Mouse (Mus musculus): ENCODE data around the gene Txnrd3.

The Txnrd3 gene

DNA sequence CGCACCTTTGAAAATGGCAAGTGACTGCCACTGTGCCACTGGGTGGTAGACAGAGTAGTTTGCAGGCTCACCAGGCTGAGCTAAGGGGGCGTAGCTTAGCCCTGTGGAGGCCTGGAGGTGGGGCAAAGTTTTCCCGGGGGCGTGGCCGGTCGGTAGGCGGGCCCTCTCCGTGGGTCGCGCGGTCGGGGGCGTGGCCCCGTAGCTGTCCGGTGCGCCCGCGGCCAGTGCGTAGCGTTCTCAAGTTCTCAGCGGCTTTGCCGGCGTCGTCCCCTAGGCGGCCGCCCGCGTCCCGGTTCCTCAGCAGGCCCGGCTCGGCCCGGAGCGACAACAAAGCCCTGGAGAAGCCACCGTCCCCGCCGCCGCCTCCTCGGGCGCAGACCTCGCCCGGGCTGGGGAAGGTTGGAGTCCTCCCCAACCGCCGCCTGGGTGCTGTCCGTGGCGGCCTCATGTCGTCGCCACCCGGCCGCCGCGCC lies at the start of gene Txnrd3:
Gene Txnrd3 (plus strand): TSS at position 191 of the 473 bp plus-strand sequence.
- DNase-seq (ENCODE audit: low spot score) = peak; percentile 98

DNA sequence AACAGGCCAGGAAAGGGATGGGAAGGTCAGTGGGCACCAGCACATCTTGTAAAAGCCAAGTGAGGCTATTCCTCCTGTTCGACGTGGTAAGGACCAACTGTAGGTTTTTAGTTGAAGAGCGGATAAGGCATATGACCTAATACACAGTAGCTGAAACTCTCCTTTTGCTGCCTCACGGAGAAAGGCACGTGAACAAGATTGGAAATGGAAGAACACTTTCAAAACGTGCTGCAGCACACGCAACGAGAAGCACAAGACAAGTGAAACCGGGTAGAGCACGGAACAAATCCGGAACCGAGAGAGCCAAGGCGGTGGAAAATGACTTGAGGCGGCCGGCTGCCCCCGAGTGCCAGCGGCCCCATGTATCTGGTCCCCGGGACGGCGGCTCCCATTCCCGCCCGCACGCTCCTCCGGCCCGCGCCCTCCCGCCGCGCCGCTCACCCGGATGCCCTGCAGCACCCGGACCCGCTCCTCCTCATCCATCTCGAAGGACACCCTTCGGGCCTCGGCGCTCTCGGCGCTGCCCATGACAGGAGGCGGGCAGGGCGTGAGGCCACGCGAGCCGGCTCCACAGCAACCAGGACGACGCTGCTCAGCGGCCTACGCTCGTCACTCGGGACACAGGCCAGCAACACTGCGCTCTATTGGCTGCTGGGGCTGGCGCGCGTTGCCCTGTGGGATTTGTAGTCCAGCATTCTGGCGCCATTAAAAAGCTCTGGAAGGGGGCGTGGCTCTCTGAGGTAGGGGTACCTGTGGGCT lies 48.6 kb upstream of the Txnrd3 start, which contains the start of gene Chchd6:
Gene Chchd6 (minus strand): TSS at position 635 of the 759 bp plus-strand sequence.
- peak; percentile 96 for DNase-seq (ENCODE audit: low spot score)

DNA sequence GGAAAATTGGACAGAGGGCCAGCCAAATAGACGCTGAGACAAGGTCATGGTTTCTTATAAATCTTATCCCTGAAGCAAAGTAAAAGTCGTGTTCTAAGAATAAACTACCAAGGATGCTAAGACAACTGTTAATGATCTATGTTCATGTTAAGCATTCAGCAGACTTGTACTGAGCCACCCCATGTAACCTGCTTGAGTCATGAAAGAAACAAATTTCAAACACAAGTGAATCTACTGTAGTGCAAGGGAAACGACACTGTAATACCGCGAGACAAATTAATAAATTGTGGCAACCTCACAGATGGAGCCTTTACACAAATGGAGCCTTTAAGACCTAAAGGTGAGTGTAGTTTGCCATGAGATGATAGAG lies 48.0 kb upstream of the Txnrd3 start:
- DNase-seq (ENCODE audit: low spot score) = no peak

DNA sequence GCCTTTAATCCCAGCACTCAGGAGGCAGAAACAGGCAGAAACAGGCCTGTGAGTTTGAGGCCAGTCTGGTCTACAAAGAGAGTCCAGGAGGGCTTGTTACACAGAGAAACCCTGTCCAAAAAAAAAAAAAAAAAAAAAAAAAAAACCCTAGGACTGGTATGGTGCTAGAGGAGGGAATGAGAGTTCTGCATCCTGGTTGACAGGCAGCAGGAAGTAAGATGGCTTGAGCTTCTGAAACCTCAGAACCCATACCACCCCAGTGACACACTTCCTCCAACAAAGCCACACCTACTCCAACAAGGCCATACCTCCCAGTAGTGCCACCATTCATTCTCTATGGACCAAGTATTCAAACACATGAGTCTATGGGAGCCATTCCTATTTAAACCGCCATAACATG lies 47.3 kb upstream of the Txnrd3 start:
- DNase-seq (ENCODE audit: low spot score) = no peak

DNA sequence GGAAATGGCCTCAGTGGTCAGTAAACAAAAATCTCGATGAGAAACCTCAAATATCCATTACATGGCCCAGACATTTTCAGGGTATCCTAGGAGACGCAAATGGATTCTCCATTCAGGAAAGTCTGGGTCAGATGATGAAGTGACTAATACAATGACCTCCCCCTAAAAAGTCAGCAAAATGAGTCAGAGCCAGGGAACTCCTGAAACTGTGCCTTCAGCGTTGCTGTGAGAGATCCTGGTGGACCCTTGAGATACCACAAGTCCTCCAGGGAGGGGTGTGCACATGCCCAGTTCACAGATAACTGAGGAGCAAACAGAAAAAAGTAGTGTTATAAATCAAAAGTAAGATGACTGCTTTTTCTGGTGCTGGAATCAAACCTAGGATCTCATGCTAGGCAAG lies 37.7 kb upstream of the Txnrd3 start:
- no peak for DNase-seq (ENCODE audit: low spot score)

DNA sequence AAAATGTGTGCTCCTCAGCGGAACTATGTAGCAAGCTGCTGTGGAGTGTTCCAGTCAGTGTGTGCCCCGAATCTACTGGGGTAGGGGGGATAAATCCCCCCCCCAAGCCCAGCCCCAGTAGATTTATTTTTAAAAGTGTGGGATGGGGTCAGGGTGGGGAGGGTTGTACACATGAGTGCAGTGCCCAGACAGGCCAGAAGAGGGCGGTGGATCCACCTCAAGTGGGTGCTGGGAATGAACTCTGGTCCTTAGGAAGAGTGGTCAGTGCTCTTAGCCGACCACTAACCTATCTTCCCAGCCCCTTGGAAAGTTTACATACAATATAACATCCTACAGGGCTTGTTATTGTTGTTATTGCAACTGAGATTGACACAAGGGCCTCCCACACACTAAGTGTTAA lies 35.8 kb upstream of the Txnrd3 start:
- peak; percentile 53 for DNase-seq (ENCODE audit: low spot score)

DNA sequence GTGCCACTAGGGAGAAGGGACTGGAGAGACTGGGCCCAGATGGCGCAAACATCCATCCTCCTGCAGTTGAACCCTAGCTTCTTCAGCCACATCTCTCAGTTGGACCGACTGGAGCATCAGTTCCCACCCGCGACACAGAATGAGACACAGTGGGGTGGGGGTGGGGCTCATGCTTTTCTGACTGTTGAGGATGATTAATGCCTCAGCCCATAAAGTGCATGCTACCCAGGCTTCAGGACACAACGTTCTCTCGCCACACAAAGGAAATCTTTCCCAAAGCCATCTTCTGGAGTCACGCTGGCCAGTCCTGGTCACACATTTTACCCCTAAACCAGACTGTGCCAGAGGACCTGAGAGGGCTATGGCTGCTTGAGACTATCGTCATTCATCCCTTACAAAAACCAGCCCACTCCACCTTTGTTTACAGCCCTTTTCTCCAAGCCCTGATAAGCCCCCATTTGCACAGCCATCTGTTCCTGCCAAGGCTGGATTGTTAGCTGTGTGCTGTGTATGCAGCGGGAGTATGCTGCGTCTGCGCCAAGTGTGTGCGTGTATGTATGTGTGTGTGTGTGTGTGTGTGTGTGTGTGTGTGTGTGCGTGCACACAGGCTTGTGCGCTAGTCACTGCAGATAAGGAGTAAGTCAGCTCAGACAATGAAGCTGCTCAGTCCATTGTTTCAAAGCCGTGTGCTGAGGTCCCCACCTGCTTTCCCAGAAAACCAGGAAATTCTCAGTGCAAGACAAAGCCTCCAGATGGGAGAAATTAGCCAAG lies 30.3 kb upstream of the Txnrd3 start:
- no peak for DNase-seq (ENCODE audit: low spot score)

DNA sequence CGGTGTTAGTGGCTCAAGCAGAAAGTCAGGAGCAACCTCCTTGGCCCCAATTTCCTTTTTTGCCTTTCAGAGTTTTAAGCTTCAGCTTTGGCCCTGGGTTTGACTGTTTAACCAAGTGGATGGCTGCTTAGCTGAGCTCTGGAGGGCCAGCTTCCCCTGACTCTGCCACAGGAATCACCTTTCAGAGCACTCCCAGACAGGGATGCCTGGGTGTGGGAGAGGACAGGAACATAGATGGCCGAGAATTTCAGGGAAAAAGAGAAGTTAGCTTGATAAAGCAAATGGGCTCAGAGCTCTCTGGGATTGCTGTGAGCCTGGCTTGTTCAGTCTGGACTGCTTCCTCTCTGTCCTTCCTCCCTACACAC lies 29.7 kb upstream of the Txnrd3 start:
- DNase-seq (ENCODE audit: low spot score) = no peak

DNA sequence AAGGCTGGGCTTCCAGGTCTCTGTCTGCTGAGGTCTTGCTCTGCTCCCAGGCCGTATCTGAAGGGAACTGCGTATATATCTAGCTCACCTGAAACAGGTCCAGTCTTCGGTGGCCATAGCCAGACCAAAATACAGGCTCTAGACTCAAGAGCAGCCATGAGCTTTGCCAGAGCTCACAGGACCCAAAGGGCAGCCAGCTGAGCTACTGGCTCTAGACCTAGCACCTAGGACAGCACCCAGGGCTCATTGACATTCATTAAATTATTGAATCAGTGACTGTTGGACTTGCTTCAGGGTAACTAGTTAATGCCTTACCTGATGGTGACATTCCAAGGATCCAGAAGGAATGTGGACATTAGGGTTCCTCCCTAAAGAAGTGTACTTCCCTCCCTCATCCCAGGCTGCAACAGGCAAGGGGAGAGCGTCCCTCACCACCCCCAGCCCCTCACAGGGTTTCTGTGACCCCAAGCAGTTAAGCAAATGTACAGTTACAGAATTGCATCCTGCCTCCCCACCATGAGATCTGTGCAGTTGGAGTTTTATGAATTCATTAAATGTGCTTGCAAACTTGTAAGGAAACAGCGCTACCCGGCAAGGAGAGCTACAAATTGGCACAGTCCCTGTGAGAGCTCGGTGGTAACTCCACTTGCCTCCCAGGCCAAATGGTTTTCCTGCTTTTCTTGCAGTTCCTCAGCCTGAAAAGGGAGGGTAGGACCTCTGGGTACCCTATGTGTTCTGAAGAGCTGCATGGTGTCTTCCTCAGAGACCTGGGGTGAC lies 29.0 kb upstream of the Txnrd3 start:
- DNase-seq (ENCODE audit: low spot score) = no peak

DNA sequence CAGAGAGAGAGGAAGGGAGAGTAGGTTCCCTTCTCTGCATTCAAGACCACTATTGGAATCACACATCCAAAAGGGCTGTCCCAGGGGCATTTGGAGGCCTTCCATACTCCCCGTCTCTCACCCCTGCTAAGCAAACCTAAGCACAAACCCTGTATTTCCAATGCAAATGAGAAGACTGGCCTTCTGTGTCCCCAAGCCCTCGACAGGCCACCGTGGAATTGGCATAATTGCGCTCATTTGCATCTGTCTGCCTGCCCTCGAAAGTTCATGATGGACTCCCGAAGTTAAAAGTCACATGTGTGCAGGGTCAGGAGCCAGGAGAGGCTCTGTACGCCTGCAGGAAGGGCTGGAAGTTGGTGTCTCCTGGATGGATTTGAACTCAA lies 28.4 kb upstream of the Txnrd3 start:
- no peak for DNase-seq (ENCODE audit: low spot score)

DNA sequence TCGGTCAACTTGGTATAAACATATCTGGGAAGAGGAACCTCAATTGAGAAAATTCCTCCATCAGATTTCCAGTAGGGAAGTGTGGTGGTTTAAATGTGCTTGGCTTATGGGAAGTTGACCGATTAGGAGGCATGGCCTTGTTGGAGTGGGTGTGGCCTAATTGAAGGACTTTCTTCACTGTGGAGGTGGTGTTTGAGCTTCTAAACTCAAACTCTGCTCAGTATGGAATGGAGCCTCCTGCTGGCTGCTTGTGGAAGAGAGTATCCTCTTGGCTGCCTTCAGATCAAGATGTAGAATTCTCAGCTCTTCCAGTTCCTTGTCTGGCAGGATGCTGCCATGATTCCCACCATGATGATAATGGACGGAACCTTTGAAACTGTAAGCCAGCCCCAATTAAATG lies 21.1 kb upstream of the Txnrd3 start:
- DNase-seq (ENCODE audit: low spot score) = no peak

DNA sequence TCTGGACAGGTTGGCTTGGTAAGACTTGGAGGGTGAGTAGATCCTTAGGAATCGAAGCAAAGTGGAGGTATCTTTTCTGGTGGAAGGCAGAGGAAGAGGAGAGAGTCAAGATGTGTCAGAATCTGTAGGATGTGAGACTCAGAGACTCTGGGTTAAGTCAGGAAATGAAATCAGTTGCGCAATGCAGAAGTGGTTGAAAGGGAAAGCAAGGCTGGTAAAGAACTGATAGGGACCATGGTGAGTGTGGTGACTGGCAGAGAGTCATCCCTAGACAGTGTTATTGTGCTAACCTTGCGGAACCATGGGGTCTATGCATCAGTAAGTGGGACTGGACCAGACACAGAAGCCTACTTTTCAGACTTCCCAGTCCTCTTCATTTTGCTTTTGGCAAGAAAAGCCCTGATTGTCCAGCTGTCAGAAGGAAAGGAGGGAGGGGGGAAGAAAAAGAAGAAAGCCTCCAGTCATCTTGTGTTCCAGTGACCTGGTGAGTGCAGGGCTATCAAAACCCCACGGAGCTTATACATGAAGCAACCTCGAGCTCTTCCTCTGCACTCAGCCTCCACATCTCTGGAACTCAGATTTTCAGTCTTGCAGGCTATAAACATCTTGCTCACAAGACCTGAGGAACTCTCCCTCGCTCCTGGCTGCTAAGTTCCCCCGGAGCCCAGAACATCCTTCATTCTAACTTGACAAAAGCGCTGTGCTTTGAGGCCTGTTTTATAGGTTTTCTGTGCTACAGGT lies 15.6 kb upstream of the Txnrd3 start:
- DNase-seq (ENCODE audit: low spot score) = no peak

DNA sequence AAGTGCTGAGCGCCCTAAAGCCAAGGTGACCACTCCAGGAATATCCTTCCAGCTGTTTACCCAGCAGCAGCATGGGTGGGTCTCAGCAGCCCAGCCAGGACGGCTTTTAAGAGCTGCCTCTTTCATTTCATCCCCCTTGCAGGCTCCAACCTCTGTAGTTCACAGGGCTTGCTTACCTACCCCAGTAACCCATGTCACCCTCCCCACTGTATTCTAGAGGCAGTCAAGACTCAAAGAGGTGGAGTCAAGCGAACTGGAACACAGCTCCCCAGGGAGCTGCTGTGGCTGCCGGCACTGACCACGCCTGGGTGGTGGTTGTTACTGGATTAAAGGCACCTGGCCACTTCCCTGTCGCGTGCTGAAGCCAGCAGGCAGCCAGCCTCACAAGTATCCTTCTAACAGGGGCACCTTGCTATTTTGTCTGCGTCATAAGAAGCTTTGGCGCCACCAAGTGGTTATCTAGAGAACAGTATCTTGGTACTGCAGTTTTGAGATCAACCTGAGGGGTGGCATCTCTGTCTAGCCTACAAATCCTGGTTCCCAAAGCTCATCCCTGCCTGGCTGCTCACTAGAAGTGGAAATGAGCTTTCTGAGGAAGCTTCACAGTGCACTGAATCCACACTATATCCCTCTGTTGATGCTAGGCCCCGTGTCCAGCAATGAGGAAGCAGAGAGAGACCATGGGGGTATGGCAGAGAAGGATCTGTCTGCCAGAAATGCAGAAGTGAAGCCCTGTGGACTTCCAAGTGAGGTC lies 11.8 kb upstream of the Txnrd3 start:
- peak; percentile 85 for DNase-seq (ENCODE audit: low spot score)

DNA sequence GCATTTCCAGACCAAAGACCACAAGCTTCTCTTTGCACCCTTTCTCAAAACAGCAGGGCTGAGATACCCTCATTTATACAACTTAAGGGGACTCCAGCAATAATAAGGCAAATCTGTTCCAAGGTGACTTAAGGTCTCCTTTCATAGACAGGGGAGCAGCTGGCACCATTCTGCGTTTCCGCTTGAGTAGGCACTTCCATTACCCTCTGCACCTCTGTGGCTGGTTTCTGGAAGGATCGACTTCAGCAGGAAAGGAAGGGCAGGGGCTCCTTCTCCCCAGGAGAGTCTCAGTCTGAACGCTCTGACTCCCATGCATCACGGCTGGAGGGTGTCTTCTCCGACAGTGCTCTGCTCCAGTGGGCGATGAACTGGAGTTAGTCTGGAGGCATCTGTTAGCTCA lies 10.7 kb upstream of the Txnrd3 start:
- DNase-seq (ENCODE audit: low spot score) = no peak

DNA sequence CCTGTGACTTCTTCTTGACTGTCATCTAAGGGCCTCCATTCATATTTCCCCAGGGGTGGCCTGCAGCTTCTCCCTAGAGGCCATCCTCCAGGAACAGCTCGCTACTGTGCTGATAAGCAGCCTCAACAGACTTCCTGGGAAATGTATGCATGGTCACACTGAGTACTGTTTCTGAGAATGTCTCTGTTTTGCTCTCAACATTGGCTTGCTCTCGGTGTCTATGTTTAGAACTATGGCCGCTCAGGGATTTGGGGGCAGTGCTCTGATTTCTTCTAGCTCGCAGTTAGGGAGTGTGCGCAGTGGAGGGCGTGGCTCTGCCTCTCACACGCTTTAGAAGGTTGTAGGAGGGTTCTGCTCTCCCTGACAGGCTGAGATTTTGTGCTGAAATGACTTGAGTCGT lies 9.4 kb upstream of the Txnrd3 start:
- no peak for DNase-seq (ENCODE audit: low spot score)

DNA sequence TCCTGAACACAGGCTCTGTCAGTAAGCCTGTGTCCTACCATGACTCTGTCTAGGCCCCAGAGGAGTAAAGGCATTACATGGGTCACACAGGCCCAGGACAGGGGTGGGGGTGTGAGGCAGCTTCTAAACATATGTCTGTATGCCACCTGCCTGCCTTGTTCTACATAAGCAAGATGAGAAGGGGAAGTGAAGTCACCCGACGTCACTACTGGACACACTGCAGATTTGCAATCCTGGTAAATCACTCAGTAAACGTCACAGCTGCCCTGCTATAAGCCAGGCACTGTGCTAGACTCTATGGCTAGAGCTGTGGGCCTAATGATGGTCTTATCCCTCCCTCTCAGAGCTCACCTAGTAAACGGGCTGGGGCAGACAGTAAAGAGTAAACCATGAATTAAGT lies 5.8 kb upstream of the Txnrd3 start:
- DNase-seq (ENCODE audit: low spot score) = no peak

DNA sequence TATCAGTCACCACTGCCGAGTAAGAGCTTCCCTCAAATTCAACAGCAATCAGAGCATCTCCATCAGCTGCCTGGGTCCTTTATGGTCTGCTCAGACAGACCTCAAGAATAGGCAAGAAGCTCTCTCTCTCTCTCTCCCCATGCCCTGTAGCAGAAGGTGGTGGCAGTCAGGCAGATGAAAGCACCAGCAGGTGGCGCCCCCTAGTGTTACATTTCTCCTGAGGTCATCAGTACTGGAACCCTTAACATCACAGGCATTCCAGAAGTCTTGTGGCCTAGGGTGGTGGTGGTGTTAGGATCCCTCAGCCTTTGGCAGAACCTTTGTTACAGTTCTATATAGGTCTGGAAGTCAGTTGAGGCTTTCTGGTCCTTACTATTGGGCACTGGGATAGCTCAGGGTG lies 4.8 kb upstream of the Txnrd3 start:
- DNase-seq (ENCODE audit: low spot score) = peak; percentile 78

DNA sequence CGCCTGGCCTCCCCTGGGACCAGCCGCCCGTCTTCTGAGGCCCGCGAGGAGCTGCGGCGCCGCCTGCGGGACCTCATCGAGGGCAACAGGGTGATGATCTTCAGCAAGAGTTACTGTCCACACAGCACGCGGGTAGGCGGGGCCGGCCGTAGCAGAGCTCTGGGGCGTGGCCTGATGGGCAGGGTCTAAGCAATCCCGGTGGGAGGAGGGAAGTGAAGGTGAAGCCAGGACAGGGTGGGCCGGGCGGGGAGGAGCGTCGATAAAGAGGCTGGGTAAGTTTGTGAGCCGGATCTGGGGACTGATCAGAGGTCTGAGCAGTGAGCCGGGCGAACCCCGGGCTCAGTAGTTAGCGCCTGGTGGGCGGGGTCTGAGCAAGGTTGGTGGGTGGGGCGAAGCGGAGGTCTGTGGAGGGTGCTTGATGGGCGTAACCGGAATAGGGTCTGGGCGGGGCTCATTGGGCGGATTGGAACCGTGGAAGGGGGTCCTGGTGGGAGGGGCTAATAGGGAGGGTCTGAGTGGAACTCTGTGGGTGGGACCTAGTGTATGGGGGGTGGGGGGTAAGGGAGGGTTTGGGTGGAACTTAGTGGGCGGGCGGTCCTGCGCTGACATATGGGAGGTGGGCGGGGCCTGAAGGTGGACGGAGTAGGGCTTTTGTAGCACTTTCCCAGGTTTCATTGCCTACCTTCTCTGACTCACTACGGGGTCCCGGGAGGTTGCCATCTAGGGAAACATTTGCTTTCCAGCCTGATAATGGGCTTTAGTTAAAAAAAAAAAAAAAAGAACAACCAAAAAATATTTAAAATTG lies 685 bp downstream of the Txnrd3 start:
- DNase-seq (ENCODE audit: low spot score) = peak; percentile 97

DNA sequence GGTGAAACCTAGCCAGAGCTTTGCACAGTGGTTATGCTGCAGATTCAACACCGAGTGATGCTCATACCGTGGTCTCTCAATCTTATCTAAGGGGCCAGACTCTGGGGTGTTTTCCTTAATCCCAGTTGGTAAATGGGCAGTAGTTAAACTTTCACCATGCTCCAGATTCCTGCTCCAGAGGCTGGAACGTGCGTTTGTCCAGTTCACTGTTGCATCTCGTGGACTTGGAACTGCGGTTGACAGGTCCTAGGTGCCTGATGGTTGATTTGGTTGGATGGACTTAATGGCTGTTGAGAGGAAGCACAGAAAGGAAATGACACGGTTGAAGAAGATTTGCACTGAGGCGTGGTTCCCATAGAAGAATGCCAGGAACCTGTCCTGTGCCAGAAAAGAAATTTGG lies 6.1 kb downstream of the Txnrd3 start:
- no peak for DNase-seq (ENCODE audit: low spot score)

DNA sequence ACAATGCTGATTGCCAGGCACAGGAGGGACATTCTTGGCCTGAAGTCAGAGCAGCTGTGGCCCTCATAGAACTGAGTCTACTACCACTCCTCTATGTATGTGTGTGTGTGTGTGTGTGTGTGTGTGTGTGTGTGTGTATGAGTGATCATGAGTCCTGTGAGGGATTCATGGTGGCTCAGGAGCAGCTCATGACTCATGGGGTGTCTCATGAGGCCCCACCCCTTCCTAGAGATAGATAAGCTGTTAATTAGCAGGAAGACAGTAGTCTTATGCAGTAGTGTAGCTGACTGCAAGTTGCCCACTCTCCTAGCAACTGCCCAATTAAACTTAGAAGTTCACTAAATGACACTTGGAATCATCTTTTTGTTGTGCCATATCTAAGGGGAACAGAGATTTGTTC lies 8.0 kb downstream of the Txnrd3 start:
- no peak for DNase-seq (ENCODE audit: low spot score)

DNA sequence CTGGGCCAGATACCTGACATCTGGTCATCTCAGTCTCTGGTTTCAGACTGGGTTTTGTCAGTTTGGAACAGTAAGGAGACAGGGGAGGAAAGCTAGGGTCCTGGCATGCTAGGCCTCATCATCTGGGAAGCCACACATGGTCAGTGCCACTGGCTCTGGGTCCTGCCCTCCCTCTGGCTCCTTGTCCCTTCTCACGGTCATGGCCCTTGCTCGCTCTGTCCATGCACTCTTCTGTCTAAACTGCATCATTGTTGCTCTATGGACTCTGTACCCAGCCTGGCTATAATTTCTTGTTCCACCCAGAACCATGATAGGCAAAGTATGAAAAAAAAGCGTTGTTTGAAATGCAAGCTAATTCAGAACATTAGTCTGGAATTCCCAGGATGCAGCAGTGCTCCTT lies 11.2 kb downstream of the Txnrd3 start:
- no peak for DNase-seq (ENCODE audit: low spot score)
